Mouse (Mus musculus) ES-E14 (cell line): ENCODE measurements around the gene Rap1gap2. TPM values are rescaled to one million over a fixed set of nuclear protein-coding genes. Genes with fewer than 3 reads are reported as not detected.

Source experiments
- DNase-seq: peaks from one replicate; pipeline ENCODE4 v3.0.0-alpha.2; 2013; ENCODE audit warnings: low read depth, low spot score
- H3K27ac ChIP-seq: 2 replicates; pipeline ENCODE4 v1.5.1; 2012; ENCODE audit warnings: low read depth, mild to moderate bottlenecking, low read length, moderate library complexity, mixed read lengths; ENCODE audit not compliant: poor library complexity, insufficient read depth, severe bottlenecking
- H3K36me3 ChIP-seq: 2 replicates; pipeline ENCODE4 v1.6.1; 2012; ENCODE audit warnings: mild to moderate bottlenecking, low read length, moderate library complexity, mixed read lengths; ENCODE audit not compliant: control insufficient read depth, poor library complexity, insufficient read depth, severe bottlenecking
- H3K4me1 ChIP-seq, 2 experiments: fragments of 150-350 bp in 1 of 2; sonication (generic) in 1 of 2; 2 replicates each; pipeline ENCODE4 v1.6.1; 2012; ENCODE audit warnings: low read length in 2 of 2, mild to moderate bottlenecking in 1 of 2, mixed read lengths in 1 of 2; ENCODE audit not compliant: control insufficient read depth in 2 of 2, insufficient read depth in 2 of 2, poor library complexity in 1 of 2
- H3K4me3 ChIP-seq, 2 experiments: fragments of 150-350 bp in 1 of 2; sonication (generic) in 1 of 2; 2 replicates each; pipeline ENCODE4 v1.5.1; 2012; ENCODE audit warnings: low read length in 2 of 2, low read depth in 1 of 2, mild to moderate bottlenecking in 1 of 2, mixed read lengths in 1 of 2; ENCODE audit not compliant: insufficient read depth in 1 of 2, poor library complexity in 1 of 2, severe bottlenecking in 1 of 2
- H3K9ac ChIP-seq: 2 replicates; pipeline ENCODE4 v1.6.1; 2012; ENCODE audit warnings: low read depth, mild to moderate bottlenecking, low read length, mixed read lengths; ENCODE audit not compliant: poor library complexity, insufficient read depth, severe bottlenecking
- H3K9me3 ChIP-seq: fragments of 150-350 bp; sonication (generic); 2 replicates; pipeline ENCODE4 v1.6.1; 2012; ENCODE audit warnings: low read depth, mild to moderate bottlenecking, low read length; ENCODE audit not compliant: control insufficient read depth, insufficient read depth
- CHD2 ChIP-seq: IDR thresholded peaks from 2 replicates; pipeline ENCODE4 v1.6.1; 2014; ENCODE audit warnings: mild to moderate bottlenecking, low read depth, low read length, inconsistent platforms
- HCFC1 ChIP-seq: IDR thresholded peaks from 2 replicates; pipeline ENCODE4 v1.6.1; 2012; ENCODE audit warnings: low read length, inconsistent platforms, borderline replicate concordance; ENCODE audit not compliant: insufficient read depth
- MAFK ChIP-seq: IDR thresholded peaks from 2 replicates; pipeline ENCODE4 v1.6.1; 2014; ENCODE audit warnings: mild to moderate bottlenecking, low read depth, low read length, inconsistent platforms; ENCODE audit not compliant: insufficient read depth
- ZC3H11A ChIP-seq: IDR thresholded peaks from 2 replicates; pipeline ENCODE4 v1.6.1; 2012; ENCODE audit warnings: low read depth, mild to moderate bottlenecking, inconsistent platforms, low read length, borderline replicate concordance
- ZNF384 ChIP-seq: IDR thresholded peaks from 2 replicates; pipeline ENCODE4 v1.6.1; 2012; ENCODE audit warnings: low read depth, low read length, inconsistent platforms
- in situ Hi-C, 2 experiments: fragments of 600-800 bp; cut with MboI; formaldehyde crosslinking; loops; one replicate each; pipeline ENCODE4 v1.15.1; 2025; ENCODE audit warnings: low sequenced_read_pairs in 2 of 2, inconsistent platforms in 1 of 2; ENCODE audit not compliant: unreplicated experiment in 2 of 2
- total RNA-seq: library from RNA; depleted of rRNA; stranded (reverse); fragments of 300-350 nt; gene quantifications from 2 replicates; pipeline ENCODE4 v1.2.3, GENCODE M21; 2012

Rap1gap2 gene
- total RNA-seq, 1 experiment: 2.7 TPM

- Histone ChIP-seq H3K9ac (no peak overlapping the region), H3K9me3 (no peaks in the 10 kb centered on the region), H3K4me1 (no peaks in the 10 kb centered on the region), H3K27ac (no peak overlapping the region), H3K4me3 (no peak overlapping the region), H3K36me3 (no peaks in the 10 kb centered on the region)
- no peak for TF ChIP-seq CHD2
- no peak for TF ChIP-seq HCFC1
- no peak for TF ChIP-seq MAFK
- TF ChIP-seq ZC3H11A: no peak
- no peak for TF ChIP-seq ZNF384
- no peak for DNase-seq
- in situ Hi-C loops: no loop called here
Observed at GRCm38 (mm10) chr11:74411943-74412342, 198.8 kb downstream of the Rap1gap2 start.

GRCm38 (mm10) chr11:74409757-74410174, 200.9 kb downstream of the Rap1gap2 start:
- in situ Hi-C loops: no loop called here

GRCm38 (mm10) chr11:74409447-74409754, 201.3 kb downstream of the Rap1gap2 start:
- TF ChIP-seq HCFC1 (no peak), CHD2 (no peak), ZC3H11A (no peak), MAFK (no peak), ZNF384 (no peak)
- H3K27ac ChIP-seq: no peak overlapping the region
- H3K9me3 ChIP-seq: no peaks in the 10 kb centered on the region
- in situ Hi-C loops: no loop called here
- no peak for DNase-seq
- no peaks in the 10 kb centered on the region for H3K4me1 ChIP-seq
- H3K9ac ChIP-seq: no peak overlapping the region
- H3K36me3 ChIP-seq: no peaks in the 10 kb centered on the region
- no peak overlapping the region for H3K4me3 ChIP-seq

More at GRCm38 (mm10) chr11:74409757-74410174, 200.9 kb downstream of the Rap1gap2 start:
- Histone ChIP-seq H3K9ac (no peak overlapping the region), H3K9me3 (no peaks in the 10 kb centered on the region), H3K27ac (no peak overlapping the region), H3K4me1 (no peaks in the 10 kb centered on the region), H3K36me3 (no peaks in the 10 kb centered on the region), H3K4me3 (no peak overlapping the region)
- TF ChIP-seq MAFK: no peak
- no peak for TF ChIP-seq ZC3H11A
- no peak for TF ChIP-seq ZNF384
- TF ChIP-seq HCFC1: no peak
- no peak for TF ChIP-seq CHD2
- DNase-seq: no peak

GRCm38 (mm10) chr11:74408587-74409446, 201.9 kb downstream of the Rap1gap2 start:
- H3K36me3 ChIP-seq: no peaks in the 10 kb centered on the region
- TF ChIP-seq ZC3H11A (no peak), CHD2 (no peak), HCFC1 (no peak), MAFK (no peak), ZNF384 (no peak)
- H3K4me3 ChIP-seq: no peak overlapping the region
- H3K4me1 ChIP-seq: no peaks in the 10 kb centered on the region
- no peak for DNase-seq
- H3K27ac ChIP-seq: no peak overlapping the region
- in situ Hi-C loops: no loop called here
- H3K9ac ChIP-seq: no peak overlapping the region
- no peaks in the 10 kb centered on the region for H3K9me3 ChIP-seq

GRCm38 (mm10) chr11:74405201-74405600, 205.5 kb downstream of the Rap1gap2 start:
- no peaks in the 10 kb centered on the region for H3K9me3 ChIP-seq
- no peaks in the 10 kb centered on the region for H3K4me1 ChIP-seq
- no peak for DNase-seq
- TF ChIP-seq ZC3H11A: no peak
- TF ChIP-seq ZNF384: no peak
- no peak for TF ChIP-seq MAFK
- TF ChIP-seq HCFC1: no peak
- no peak for TF ChIP-seq CHD2
- no peaks in the 10 kb centered on the region for H3K36me3 ChIP-seq
- no peak overlapping the region for H3K9ac ChIP-seq
- H3K4me3 ChIP-seq: no peak overlapping the region
- in situ Hi-C loops: no loop called here
- no peak overlapping the region for H3K27ac ChIP-seq
